9 mouse cellular contexts compared by ENCODE assay signal in genomic region chr4:115979437-115979836, GRCm38 (mm10). TPM values are rescaled to one million over a fixed set of nuclear protein-coding genes. Genes with fewer than 3 reads are reported as not detected.
DNase-seq lines count a peak whose midpoint lies in the region; ATAC-seq lines count a peak whose summit lies in the region.
"Had no signal": no experiment of that assay in that cellular context is flagged by ENCODE, and none has a peak within 500 bp of the region (broad histone marks: within the 10 kb centered on the region; RNA-seq: fewer than 3 reads in every experiment).

No protein-coding gene starts in this region.

- H3K4me2 ChIP-seq in limb, embryonic 15.5 days: peak overlapping the region; percentile 47
- H3K4me2 ChIP-seq in stomach, embryonic 16.5 days (ENCODE audit: low read depth, low read length): peak overlapping the region; percentile 50

- peak overlapping the region; percentile 8 for H3K4me3 ChIP-seq in megakaryocyte, embryonic 14.5 days (replicated peaks)
- peak overlapping the region; percentile 29 for H3K4me3 ChIP-seq in limb, embryonic 15.5 days
- peak overlapping the region; percentile 32 for H3K4me3 ChIP-seq in stomach, embryonic 16.5 days (replicated peaks; ENCODE audit: low read length)

- H3K27ac ChIP-seq in limb, embryonic 15.5 days: no peak overlapping the region
- H3K27ac ChIP-seq in stomach, embryonic 16.5 days (ENCODE audit: low read length): no peak overlapping the region

- DNase-seq in adrenal gland, postnatal 14 days: peak; percentile 10
- DNase-seq in adrenal gland, adult 8-10 months: no peak
- DNase-seq in cerebellum, postnatal 4 days (ENCODE audit: low spot score in 2 of 2): no peak

- peaks cover 75% of the 10 kb centered on the region for H3K27me3 ChIP-seq in megakaryocyte, embryonic 14.5 days (replicated peaks)
- peaks cover 80% of the 10 kb centered on the region for H3K27me3 ChIP-seq in limb, embryonic 15.5 days
- peaks cover 63% of the 10 kb centered on the region for H3K27me3 ChIP-seq in stomach, embryonic 16.5 days (ENCODE audit: control insufficient read depth, insufficient read depth, low read length)

- H3K9ac ChIP-seq in limb, embryonic 15.5 days: no peak overlapping the region
- H3K9ac ChIP-seq in stomach, embryonic 16.5 days (ENCODE audit: low read length): peak overlapping the region; percentile 52

- no peaks in the 10 kb centered on the region for H3K36me3 ChIP-seq in megakaryocyte, embryonic 14.5 days (replicated peaks; ENCODE audit: low read length)
- H3K36me3 ChIP-seq in limb, embryonic 15.5 days: no peaks in the 10 kb centered on the region
- no peaks in the 10 kb centered on the region for H3K36me3 ChIP-seq in stomach, embryonic 16.5 days (ENCODE audit: control insufficient read depth, insufficient read depth, low read length)

- peaks cover 28% of the 10 kb centered on the region for H3K4me1 ChIP-seq in megakaryocyte, embryonic 14.5 days
- peaks cover 13% of the 10 kb centered on the region for H3K4me1 ChIP-seq in limb, embryonic 15.5 days
- peaks cover 7% of the 10 kb centered on the region; the same call in 1 of the 2 replicates for H3K4me1 ChIP-seq in stomach, embryonic 16.5 days (ENCODE audit: control insufficient read depth, insufficient read depth, low read length)

- no peaks in the 10 kb centered on the region for H3K9me3 ChIP-seq in megakaryocyte, embryonic 14.5 days
- H3K9me3 ChIP-seq in limb, embryonic 15.5 days: no peaks in the 10 kb centered on the region
- H3K9me3 ChIP-seq in stomach, embryonic 16.5 days (replicated peaks; ENCODE audit: control insufficient read depth, low read length): no peaks in the 10 kb centered on the region

- under 1% methylated on average over 39 of the region's 39 CpGs for WGBS in limb, embryonic 15.5 days
- under 1% methylated on average over 35 of the region's 39 CpGs for WGBS in stomach, embryonic 16.5 days

- ATAC-seq in megakaryocyte, adult 5-6 weeks (ENCODE audit: poor library complexity, severe bottlenecking): no peak
- ATAC-seq in limb, embryonic 15.5 days (ENCODE audit: insufficient number of reproducible peaks, low FRiP score, low TSS enrichment, low read depth): no peak
- ATAC-seq in stomach, embryonic 16.5 days (ENCODE audit: insufficient read depth, low FRiP score): no peak
- no peak for ATAC-seq in activated CD4-positive, CD25-positive, alpha-beta regulatory T cell, adult 4 months

RNA-seq across cellular contexts. Expression of gene Faah, which starts 38.3 kb away (rescaled TPM):
- total RNA-seq in adrenal gland, postnatal 14 days (2021): 5.6 and 9.9 TPM in 2 replicates
- 10 to 100 TPM in 1 of 4 experiments, 1 to 10 TPM in 3; 4.1 to 10.5 (median 6.0) TPM for total RNA-seq in adrenal gland, adult 8-10 months (2022)
- polyA plus RNA-seq in megakaryocyte, embryonic 14.5 days (2012; ENCODE audit: insufficient read depth, low replicate concordance): 2.9 and 3.8 TPM in 2 replicates
- 0.71 and 1.8 TPM in 2 replicates for total RNA-seq in megakaryocyte, adult 5-6 weeks (2015)
- 1.3 and 2.2 TPM in 2 replicates for total RNA-seq in megakaryocyte, adult 5-6 weeks (2017)
- 3.6 and 5.1 TPM in 2 replicates for polyA plus RNA-seq in limb, embryonic 15.5 days (2015; fragmentation: Nextera tagmentation; extraction: Ambion mirVana)
- 14.0 and 15.9 TPM in 2 replicates for polyA plus RNA-seq in stomach, embryonic 16.5 days (2015; fragmentation: Nextera tagmentation; extraction: Ambion mirVana)
- polyA plus RNA-seq in activated CD4-positive, CD25-positive, alpha-beta regulatory T cell, adult 4 months (2017; shearing (Covaris generic)): 10 to 100 TPM; 35.9 to 43.4 TPM

RNA-seq across cellular contexts. Expression of gene Dmbx1, which starts 39.7 kb away (rescaled TPM):
- total RNA-seq in adrenal gland, postnatal 14 days (2021): not detected in 2 replicates
- not detected for total RNA-seq in adrenal gland, adult 8-10 months (2022)
- not detected in 2 replicates for polyA plus RNA-seq in megakaryocyte, embryonic 14.5 days (2012; ENCODE audit: insufficient read depth, low replicate concordance)
- total RNA-seq in megakaryocyte, adult 5-6 weeks (2015): not detected in 2 replicates
- total RNA-seq in megakaryocyte, adult 5-6 weeks (2017): not detected in 2 replicates
- polyA plus RNA-seq in limb, embryonic 15.5 days (2015; fragmentation: Nextera tagmentation; extraction: Ambion mirVana): 0.04 TPM in 1 of 2 replicates, not detected in the other
- polyA plus RNA-seq in stomach, embryonic 16.5 days (2015; fragmentation: Nextera tagmentation; extraction: Ambion mirVana): not detected in 2 replicates
- polyA plus RNA-seq in activated CD4-positive, CD25-positive, alpha-beta regulatory T cell, adult 4 months (2017; shearing (Covaris generic)): not detected
- total RNA-seq: gastrocnemius, postnatal 4 days had no signal
